ENCODE assay signal across 1 mouse cellular context in genomic region chr1:75315456-75316365, GRCm38 (mm10).
TF ChIP-seq lines count a peak whose summit lies in the region.

No protein-coding gene starts in this region.

TF ChIP-seq in CH12.LX, 34 proteins besides CTCF, POLR2A, EP300 and RAD21 (continued from another document):
- TF ChIP-seq SMC3 (IDR thresholded peaks at IDR 0.05; ENCODE audit: low read depth, low read length) (no peak), NELFE (IDR thresholded peaks at IDR 0.05; ENCODE audit: low read depth, low read length) (no peak), TCF12 (IDR thresholded peaks at IDR 0.05; ENCODE audit: low read depth, low read length) (no peak), RCOR1 (conservative IDR thresholded peaks at IDR 0.05; ENCODE audit: low read depth, low read length) (no peak), ZC3H11A (IDR thresholded peaks at IDR 0.05; ENCODE audit: low read depth, low read length) (no peak), MEF2A (IDR thresholded peaks at IDR 0.05; ENCODE audit: borderline replicate concordance, low read depth, low read length) (no peak)
